Mouse (Mus musculus) ovary, postnatal 10 days (tissue): ENCODE data around the gene Manf.

ENCODE experiments used
- DNase-seq: peaks from one replicate; pipeline ENCODE4 v3.0.0; 2022; ENCODE audit warnings: low spot score

Manf gene

GRCm38 (mm10) chr9:106884996-106885900 is 6.5 kb downstream of the Manf start:
- no peak for DNase-seq

- DNase-seq = peak; percentile 4
Observed at GRCm38 (mm10) chr9:106884306-106884705, 7.5 kb downstream of the Manf start.

- DNase-seq = no peak
Observed at GRCm38 (mm10) chr9:106883085-106883484, 8.7 kb downstream of the Manf start.

- DNase-seq = no peak
Observed at GRCm38 (mm10) chr9:106882176-106882575, 9.6 kb downstream of the Manf start.

GRCm38 (mm10) chr9:106881071-106881755 is 10.6 kb downstream of the Manf start:
- no peak for DNase-seq

- DNase-seq = no peak
Observed at GRCm38 (mm10) chr9:106879471-106879870, 12.3 kb downstream of the Manf start.

- DNase-seq = no peak
Observed at GRCm38 (mm10) chr9:106876666-106877065, 15.1 kb downstream of the Manf start.

- DNase-seq = no peak
Observed at GRCm38 (mm10) chr9:106874216-106874615, 17.6 kb downstream of the Manf start.

- DNase-seq = no peak
Observed at GRCm38 (mm10) chr9:106858036-106858435, 33.7 kb downstream of the Manf start.

- DNase-seq = no peak
Observed at GRCm38 (mm10) chr9:106856664-106857063, 35.1 kb downstream of the Manf start.

GRCm38 (mm10) chr9:106842800-106843199 is 49.0 kb downstream of the Manf start:
- DNase-seq = no peak

GRCm38 (mm10) chr9:106840569-106840968 is 51.2 kb downstream of the Manf start:
- DNase-seq = no peak

GRCm38 (mm10) chr9:106822381-106823104 is 69.2 kb downstream of the Manf start:
- peak; percentile 68 for DNase-seq

- DNase-seq = peak; percentile 42
Observed at GRCm38 (mm10) chr9:106821618-106822380, 70.0 kb downstream of the Manf start, which contains the start of gene Dcaf1. TSS of gene Dcaf1 (plus strand) at chr9:106821874.

- DNase-seq = no peak
Observed at GRCm38 (mm10) chr9:106821050-106821617, 70.6 kb downstream of the Manf start.

- DNase-seq = no peak
Observed at GRCm38 (mm10) chr9:106819201-106819600, 72.6 kb downstream of the Manf start.

GRCm38 (mm10) chr9:106818191-106818590 is 73.6 kb downstream of the Manf start:
- DNase-seq = no peak

- no peak for DNase-seq
Observed at GRCm38 (mm10) chr9:106806503-106806902, 85.3 kb downstream of the Manf start.

- no peak for DNase-seq
Observed at GRCm38 (mm10) chr9:106790831-106791230, 100.9 kb downstream of the Manf start.

GRCm38 (mm10) chr9:106789363-106789762 is 102.4 kb downstream of the Manf start:
- no peak for DNase-seq

- peak; percentile 84 for DNase-seq
Observed at GRCm38 (mm10) chr9:106788812-106789321, 102.9 kb downstream of the Manf start, which contains the start of gene Rad54l2. TSS of gene Rad54l2 (minus strand) at chr9:106789194.
